ENCODE assay signal across 22 mouse cellular contexts in the genomic region with DNA sequence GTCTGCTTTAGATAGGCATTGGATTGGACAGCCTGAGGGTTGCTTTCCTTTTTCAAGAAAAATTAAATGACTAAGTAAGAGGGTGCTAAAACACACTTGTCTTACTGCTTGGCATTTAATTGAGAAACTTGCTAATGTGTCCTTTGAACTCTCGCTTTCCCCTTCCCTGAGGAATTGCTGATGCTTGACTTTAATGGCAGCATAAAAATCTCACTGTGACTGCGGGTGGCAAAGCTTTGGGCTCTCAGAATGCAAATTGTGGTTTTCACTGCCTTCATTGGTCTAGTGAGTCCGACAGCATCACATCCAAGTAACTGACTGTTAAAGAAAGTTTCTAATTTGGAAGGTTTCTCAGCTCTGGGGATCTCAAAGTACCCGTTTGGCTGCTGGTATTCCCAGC.
A peak's percentile ranks its signal among the peaks of the same experiment; 100 is the strongest.
DNase-seq lines count a peak whose midpoint lies in the region; TF ChIP-seq lines count a peak whose summit lies in the region.
"Had no signal": no experiment of that assay in that cellular context is flagged by ENCODE, and none has a peak within 500 bp of the region (broad histone marks: within the 10 kb centered on the region; RNA-seq: fewer than 3 reads in every experiment).

No protein-coding gene starts in this region.

- DNase-seq in kidney, adult 2 months, result peak; percentile 62
- DNase-seq in kidney, postnatal 4 days, result no peak
- peak; percentile 19 to 20 for DNase-seq in kidney, postnatal 36 days
- DNase-seq in kidney, postnatal 10 days, result no peak
- peak; percentile 17 for DNase-seq in forelimb bud, embryonic 11.5 days (ENCODE audit: low read depth, low spot score)
- no peak for DNase-seq in urinary bladder, postnatal 25 days (ENCODE audit: low spot score)
- DNase-seq: adrenal gland, adult 8-10 months; adrenal gland, postnatal 25 days; cerebellum, adult 11-12 months; cerebellum, adult 8-10 months; cerebellum, postnatal 10 days; cerebellum, postnatal 36 days; forebrain, postnatal 0 days; gastrocnemius, postnatal 25 days; heart, adult 18-20 months; heart, postnatal 10 days; heart, postnatal 36 days had no signal

- H3K27me3 ChIP-seq in kidney, adult 2 months (replicated peaks; ENCODE audit: control insufficient read depth, insufficient read depth, low read length), result no peaks in the 10 kb centered on the region
- H3K27me3 ChIP-seq: embryonic facial prominence, embryonic 12.5 days; embryonic facial prominence, embryonic 15.5 days; heart, embryonic 12.5 days; heart, embryonic 15.5 days; hindbrain, embryonic 15.5 days had no signal

- H3K4me1 ChIP-seq in kidney, adult 2 months (ENCODE audit: control insufficient read depth, insufficient read depth, low read length), result peaks cover 6% of the 10 kb centered on the region; the same call in 1 of the 2 replicates
- H3K4me1 ChIP-seq: embryonic facial prominence, embryonic 12.5 days; embryonic facial prominence, embryonic 15.5 days; heart, embryonic 12.5 days; heart, embryonic 15.5 days had no signal

- WGBS in kidney, adult 2 months, result 17% methylated on average over 4 of the region's 4 CpGs

- no peak overlapping the region for H3K27ac ChIP-seq in kidney, adult 2 months (ENCODE audit: insufficient read depth, low read depth, low read length)
- H3K27ac ChIP-seq: embryonic facial prominence, embryonic 12.5 days; embryonic facial prominence, embryonic 15.5 days; heart, embryonic 15.5 days; hindbrain, embryonic 15.5 days had no signal

- no peak for TF ChIP-seq POLR2A in kidney, adult 2 months (IDR thresholded peaks at IDR 0.05; ENCODE audit: low read depth, low read length)

- no peak overlapping the region for H3K4me3 ChIP-seq in kidney, adult 2 months (ENCODE audit: insufficient read depth, low read depth, low read length)
- H3K4me3 ChIP-seq: embryonic facial prominence, embryonic 12.5 days; embryonic facial prominence, embryonic 15.5 days; heart, embryonic 12.5 days; heart, embryonic 15.5 days; hindbrain, embryonic 15.5 days had no signal

- TF ChIP-seq CTCF in kidney, adult 2 months (conservative IDR thresholded peaks at IDR 0.05; ENCODE audit: insufficient read depth, insufficient read length, low read depth, low read length), result no peak

- H3K36me3 ChIP-seq in kidney, adult 2 months (ENCODE audit: control insufficient read depth, insufficient read depth, low read length), result no peaks in the 10 kb centered on the region
- H3K36me3 ChIP-seq: embryonic facial prominence, embryonic 12.5 days; embryonic facial prominence, embryonic 15.5 days; heart, embryonic 12.5 days; heart, embryonic 15.5 days; hindbrain, embryonic 15.5 days had no signal

Comparison
In these comparisons a context has a peak if more than half of its experiments do, and no peak if none do; other contexts are left out.
1. DNase-seq: peak in kidney, adult 2 months (single experiment), kidney, postnatal 36 days (2 of 2) and forelimb bud, embryonic 11.5 days (single experiment); none in kidney, postnatal 4 days (0 of 2), kidney, postnatal 10 days (single experiment) and urinary bladder, postnatal 25 days (single experiment).